Mouse (Mus musculus): ENCODE data around the gene Cep89.

The Cep89 gene

GRCm38 (mm10) chr7:35396542-35397168 is at the start of gene Cep89, which contains the start of gene Faap24:
TSS of gene Cep89 (plus strand) at chr7:35397035.
TSS of gene Faap24 (minus strand) at chr7:35396836.
- in situ Hi-C loops (cut with MboI, MseI): loop anchor here (10.0 kb wide), 1 partner anchor 348 kb away; no protein-coding TSS in a partner anchor

DNA sequence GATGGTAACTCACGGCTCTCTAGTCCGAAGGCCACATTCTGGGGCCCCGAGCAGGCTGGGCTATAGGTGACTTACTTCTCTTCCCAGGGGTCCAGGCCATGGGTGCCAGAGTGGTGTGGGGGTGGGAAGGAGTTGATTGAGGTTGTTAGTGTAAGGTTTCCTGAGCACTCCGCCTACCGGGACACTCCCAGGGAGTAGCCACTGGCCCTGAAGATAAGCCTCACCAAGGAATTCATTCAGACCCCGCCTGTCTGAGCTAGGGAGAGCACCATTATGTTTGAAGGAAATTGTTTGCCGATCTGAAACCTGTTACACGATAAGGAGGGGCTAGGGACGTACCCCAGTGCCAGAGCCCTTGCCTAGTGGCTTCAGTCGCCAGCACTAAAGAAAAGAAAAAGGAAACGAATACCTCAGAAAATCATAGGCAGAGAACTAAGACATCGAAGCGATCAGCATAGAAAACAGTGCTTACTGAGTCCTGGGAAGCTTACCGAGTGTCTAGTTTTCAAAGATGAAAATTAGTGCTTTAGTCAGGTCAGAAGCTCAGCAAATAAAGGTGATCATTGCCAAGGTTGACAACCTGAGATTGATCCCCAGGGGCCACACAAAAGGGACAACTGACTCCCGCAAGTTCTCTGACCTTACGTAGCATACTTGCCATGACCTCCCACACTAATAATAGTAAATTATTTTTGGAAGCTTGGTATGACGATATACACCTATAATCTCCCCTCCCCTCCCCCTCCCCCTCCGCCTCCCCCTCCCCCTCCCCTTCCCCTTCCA is 48.7 kb upstream of the Cep89 start:
- in situ Hi-C loops (cut with MboI, MseI): no loop called here

GRCm38 (mm10) chr7:35349022-35349421 is 47.8 kb upstream of the Cep89 start:
- in situ Hi-C loops (cut with MboI, MseI): no loop called here

GRCm38 (mm10) chr7:35349886-35350684 is 46.8 kb upstream of the Cep89 start:
- in situ Hi-C loops (cut with MboI, MseI): no loop called here

DNA sequence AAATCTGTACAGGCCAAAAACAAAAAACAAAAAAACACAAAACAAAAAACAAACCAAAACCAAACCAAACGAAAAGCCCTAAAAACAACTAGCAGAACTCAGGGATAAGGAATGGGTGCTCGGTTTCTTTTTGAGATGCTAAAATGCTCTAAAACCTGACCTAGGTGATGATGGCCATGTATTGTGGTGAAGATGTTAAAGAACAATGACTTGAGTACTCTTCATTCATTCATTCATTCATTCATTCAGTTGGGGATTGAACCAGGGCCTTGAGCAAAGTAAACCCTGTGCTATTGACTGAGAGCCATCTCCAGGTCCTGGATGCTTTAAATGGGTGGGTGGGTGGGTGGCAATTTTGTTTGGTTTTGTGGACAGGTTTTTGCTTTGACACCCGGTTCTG is 45.7 kb upstream of the Cep89 start:
- in situ Hi-C loops (cut with MboI, MseI): no loop called here

- in situ Hi-C loops (cut with MboI, MseI): no loop called here
Observed at GRCm38 (mm10) chr7:35353306-35353705, 43.5 kb upstream of the Cep89 start.

GRCm38 (mm10) chr7:35355303-35355872 is 41.4 kb upstream of the Cep89 start:
- in situ Hi-C loops (cut with MboI, MseI): no loop called here

DNA sequence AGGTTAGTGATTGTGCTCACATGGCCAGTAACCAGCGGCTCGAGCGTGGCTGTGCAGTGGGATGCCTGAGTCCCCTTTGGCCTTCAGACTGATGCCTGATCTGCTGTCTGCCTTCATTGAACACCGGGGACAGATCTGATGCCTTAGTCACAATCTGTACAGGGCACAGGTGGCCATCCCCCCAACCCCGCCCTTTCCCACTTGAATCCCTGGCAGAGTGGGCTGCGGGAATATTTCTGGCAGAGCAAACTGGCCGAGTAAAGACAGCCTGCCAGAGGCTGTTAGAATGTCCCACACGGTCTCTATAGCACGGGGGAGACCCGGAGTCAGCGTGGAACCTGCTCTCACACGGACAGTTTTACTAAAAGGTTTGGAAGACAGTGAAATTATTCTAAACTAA is 39.2 kb upstream of the Cep89 start:
- in situ Hi-C loops (cut with MboI, MseI): no loop called here

- in situ Hi-C loops (cut with MboI, MseI): no loop called here
Observed at GRCm38 (mm10) chr7:35362253-35362652, 34.6 kb upstream of the Cep89 start.

GRCm38 (mm10) chr7:35362868-35363267 is 34.0 kb upstream of the Cep89 start:
- in situ Hi-C loops (cut with MboI, MseI): no loop called here

GRCm38 (mm10) chr7:35365161-35365910 is 31.5 kb upstream of the Cep89 start:
- in situ Hi-C loops (cut with MboI, MseI): no loop called here

GRCm38 (mm10) chr7:35371096-35371495 is 25.7 kb upstream of the Cep89 start:
- in situ Hi-C loops (cut with MboI, MseI): loop anchor here (10.0 kb wide), 1 partner anchor 1234 kb away; no protein-coding TSS in a partner anchor

DNA sequence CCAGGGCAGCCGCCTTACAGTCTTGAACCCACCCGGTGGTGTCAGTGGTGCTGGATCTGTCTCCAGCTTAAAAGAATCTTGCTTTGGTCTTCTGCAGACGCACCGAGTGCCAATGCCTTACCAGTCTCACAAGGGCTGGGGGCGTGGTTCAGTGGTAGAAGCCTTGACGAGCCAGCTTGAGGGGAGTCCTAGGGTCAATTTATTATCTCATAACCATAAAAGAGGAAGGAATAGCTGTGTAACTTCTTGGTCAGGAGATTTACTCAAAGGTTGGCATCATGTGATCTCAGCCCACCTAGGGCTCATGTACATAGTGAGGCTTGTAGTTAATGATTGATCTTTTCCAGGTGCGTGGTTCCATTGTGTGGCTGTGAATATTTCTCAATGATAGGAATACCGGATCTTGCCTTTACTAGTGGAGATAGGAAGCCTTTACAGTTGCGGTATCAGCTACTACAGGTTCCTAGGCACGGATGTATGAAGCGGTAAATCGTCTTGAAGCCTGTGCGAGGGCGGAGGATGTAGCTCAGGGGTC is 24.3 kb upstream of the Cep89 start:
- in situ Hi-C loops (cut with MboI, MseI): loop anchor here (10.0 kb wide), 1 partner anchor 1232 kb away; no protein-coding TSS in a partner anchor

- in situ Hi-C loops (cut with MboI, MseI): loop anchor here (10.0 kb wide), 1 partner anchor 1231 kb away; no protein-coding TSS in a partner anchor
Observed at GRCm38 (mm10) chr7:35373146-35373989, 23.5 kb upstream of the Cep89 start.

DNA sequence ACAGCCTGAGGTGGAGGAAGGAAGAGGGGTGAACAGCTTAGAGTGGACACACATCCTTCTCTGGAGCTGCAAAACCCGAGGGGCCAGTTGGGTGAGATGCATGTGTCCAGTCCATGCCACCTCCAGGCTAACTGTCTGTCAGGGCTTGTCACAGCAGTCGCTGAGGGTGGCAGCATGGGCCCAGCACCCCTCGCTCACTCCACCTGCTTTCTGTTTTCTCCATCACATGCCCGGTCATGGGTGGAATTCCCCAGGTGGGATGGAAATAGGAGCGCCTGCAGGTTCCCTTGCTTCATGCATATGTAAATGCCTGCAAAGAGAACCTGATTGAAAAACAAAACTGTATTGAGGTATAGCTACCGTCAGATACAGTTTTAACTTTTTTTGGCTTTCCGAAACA is 22.6 kb upstream of the Cep89 start:
- in situ Hi-C loops (cut with MboI, MseI): loop anchor here (10.0 kb wide), 1 partner anchor 1231 kb away; no protein-coding TSS in a partner anchor

DNA sequence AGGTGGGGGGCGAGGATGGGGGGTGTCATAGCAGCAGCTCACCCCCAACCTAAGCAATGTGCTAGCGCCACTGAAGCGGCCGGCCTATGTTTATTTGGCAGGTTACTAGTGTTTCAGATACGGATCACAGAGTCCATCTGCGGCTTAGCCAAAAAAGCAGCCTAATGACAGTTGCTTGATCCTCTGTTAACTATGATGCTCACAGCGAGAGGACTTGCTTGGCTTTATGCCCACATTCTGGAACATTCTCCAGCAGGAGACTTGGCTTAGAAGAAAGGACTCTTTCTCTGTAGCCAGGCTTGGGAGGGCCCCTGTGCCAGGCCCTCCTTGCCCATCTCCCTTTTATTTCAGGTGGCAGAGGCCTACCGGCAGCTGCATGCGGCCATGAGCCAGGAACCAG is 20.2 kb upstream of the Cep89 start:
- in situ Hi-C loops (cut with MboI, MseI): loop anchor here (10.0 kb wide), 1 partner anchor 1228 kb away; no protein-coding TSS in a partner anchor

DNA sequence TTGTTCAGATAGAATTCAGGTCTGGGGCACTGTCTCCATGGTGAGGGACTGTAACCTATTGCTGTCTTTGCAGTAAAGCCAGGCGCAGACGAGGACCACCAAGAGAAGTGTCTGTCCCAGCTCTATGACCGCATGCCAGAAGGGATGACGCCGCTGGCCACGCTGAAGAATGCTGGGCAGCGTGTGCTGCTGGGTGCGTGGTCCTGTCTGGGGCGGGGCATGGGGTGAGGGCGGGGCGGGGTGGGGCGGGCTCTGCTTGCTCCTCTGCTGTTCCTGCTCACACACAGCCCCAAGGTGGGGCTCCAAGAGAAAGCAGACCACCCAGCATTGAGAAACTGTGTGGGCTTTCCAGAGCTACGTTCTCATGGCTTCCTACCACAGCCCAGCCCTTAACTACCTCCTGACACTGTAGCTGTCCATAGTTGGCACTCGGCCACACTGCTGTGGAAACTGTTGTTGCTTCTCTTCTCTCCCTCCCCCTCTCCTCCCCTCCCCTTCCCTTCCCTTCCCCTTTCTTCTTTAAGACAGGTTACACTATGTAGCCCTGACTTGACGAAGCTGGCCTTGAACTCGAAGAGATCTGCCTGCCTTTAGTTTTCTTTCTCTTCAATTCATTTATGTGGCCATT is 17.2 kb upstream of the Cep89 start:
- in situ Hi-C loops (cut with MboI, MseI): loop anchor here (10.0 kb wide), 1 partner anchor 1225 kb away; no protein-coding TSS in a partner anchor

DNA sequence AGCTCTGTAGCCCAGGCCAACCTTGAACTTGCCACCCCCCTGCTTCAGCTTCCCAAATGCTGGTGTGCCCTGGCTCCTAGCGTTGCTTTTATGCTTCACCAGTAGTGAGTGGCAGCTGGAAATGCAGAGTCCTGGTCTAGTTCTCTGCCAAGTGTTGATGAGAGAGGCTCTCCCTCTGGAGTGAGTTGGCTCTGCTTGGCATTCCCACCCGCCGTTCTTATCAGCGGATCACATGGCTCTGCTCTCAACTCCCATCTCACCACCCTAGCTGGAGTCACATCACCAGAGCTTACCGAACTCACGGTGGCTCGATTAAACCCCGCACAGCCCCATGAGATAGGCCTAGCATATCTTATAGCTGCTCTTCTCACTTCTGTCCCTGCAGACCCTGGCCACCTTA is 16.5 kb upstream of the Cep89 start:
- in situ Hi-C loops (cut with MboI, MseI): no loop called here

DNA sequence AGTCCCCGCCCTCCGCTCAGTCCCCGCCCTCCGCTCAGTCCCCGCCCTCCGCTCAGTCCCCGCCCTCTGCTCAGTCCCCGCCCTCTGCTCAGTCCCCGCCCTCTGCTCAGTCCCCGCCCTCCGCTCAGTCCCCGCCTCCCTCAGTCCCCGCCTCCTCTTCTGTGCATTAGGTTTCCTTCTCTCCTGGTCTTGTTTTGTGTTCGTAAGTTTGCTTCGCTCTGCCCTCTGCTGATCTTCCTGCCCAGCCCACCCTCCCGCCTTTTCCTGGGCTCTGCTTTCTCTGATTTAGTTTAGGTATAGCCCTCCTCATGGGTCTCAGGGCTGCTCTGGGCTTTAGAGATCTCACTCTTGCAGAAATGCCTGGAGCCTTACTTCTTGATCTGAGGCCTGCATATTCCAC is 15.0 kb upstream of the Cep89 start:
- in situ Hi-C loops (cut with MboI, MseI): no loop called here
